In the genomic region with DNA sequence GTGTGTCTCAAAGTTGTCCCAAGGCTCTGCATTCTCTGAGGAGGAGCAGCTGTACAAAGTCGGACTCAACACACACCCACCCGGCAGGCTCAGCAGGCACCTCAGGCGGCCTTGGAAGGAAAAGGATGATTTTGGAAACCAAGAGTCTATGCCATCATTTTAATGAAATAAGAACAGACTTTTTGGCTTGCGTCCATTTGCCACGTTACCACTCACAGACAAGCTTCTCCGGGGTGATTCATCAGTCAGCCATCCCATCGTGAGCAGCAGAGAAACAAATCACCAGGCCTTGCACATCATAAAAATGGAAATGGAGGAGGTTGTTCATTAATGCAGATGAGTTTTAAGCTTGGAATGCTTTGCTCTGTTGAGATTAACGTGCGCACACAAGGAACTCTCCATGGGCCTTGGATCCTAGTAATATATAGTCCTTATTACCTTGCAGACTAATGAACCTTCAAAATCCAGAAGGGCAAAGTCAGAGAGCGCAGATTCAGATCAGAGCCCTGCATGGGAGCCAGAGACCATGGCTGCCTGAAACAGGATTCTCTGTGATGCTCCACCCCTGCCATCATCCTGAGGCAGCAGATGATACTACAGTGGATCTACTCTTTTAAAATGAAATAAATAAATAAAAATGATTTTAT, we compare ENCODE assay signal across 9 mouse cellular contexts.
DNase-seq lines count a peak whose midpoint lies in the region; TF ChIP-seq lines count a peak whose summit lies in the region.
"Had no signal": no experiment of that assay in that cellular context is flagged by ENCODE, and none has a peak within 500 bp of the region (broad histone marks: within the 10 kb centered on the region; RNA-seq: fewer than 3 reads in every experiment).

No protein-coding gene starts in this region.

- H3K27ac ChIP-seq in left cerebral cortex, adult 2 months, result peak overlapping the region; percentile 4; the same call in 1 of the 2 replicates

- intact Hi-C loops in left cerebral cortex, adult 2 months (cut with DNase I), result loop anchor here (1.0 to 5.0 kb wide), 2 partner anchors 53 to 520 kb away; no protein-coding TSS in a partner anchor
- intact Hi-C loops in heart, postnatal 14 days (cut with DNase I), result no loop called here

- H3K4me3 ChIP-seq in left cerebral cortex, adult 2 months, result no peak overlapping the region

- peak; percentile 17 to 20 for DNase-seq in cerebellum, postnatal 14 days
- DNase-seq in cerebellum, adult 9-10 months, result no peak
- peak; percentile 5 for DNase-seq in urinary bladder, postnatal 25 days (ENCODE audit: low spot score)
- no peak for DNase-seq in urinary bladder, postnatal 4 days (ENCODE audit: low spot score in 2 of 2)
- peak; percentile 54 to 56 for DNase-seq in left cerebral cortex, adult 2 months (ENCODE audit: extremely low spot score in 1 of 2, low spot score in 2 of 2)
- DNase-seq in heart, postnatal 14 days, result no peak
- no peak for DNase-seq in ovary, postnatal 36 days (ENCODE audit: low spot score)
- DNase-seq in spleen, adult 18-20 months, result no peak
- DNase-seq: cerebellum, adult 9-11 months had no signal

- TF ChIP-seq CTCF in left cerebral cortex, adult 2 months (IDR thresholded peaks at IDR 0.05), result no peak

Comparison
In these comparisons a context has a peak if more than half of its experiments do, and no peak if none do; other contexts are left out.
1. DNase-seq: peak in cerebellum, postnatal 14 days (2 of 2), urinary bladder, postnatal 25 days (single experiment) and left cerebral cortex, adult 2 months (2 of 2); none in cerebellum, adult 9-10 months (single experiment), urinary bladder, postnatal 4 days (0 of 2), heart, postnatal 14 days (0 of 2), ovary, postnatal 36 days (single experiment) and spleen, adult 18-20 months (0 of 2).